Mouse (Mus musculus): ENCODE measurements at regions not wholly inside any gene's neighbourhood (a gene's known extent, or its start where the extent isn't known, plus 50 kb on each side); places are given as distances from the start of the nearest gene placed in this dataset.
A peak's percentile ranks its signal among the peaks of the same experiment; 100 is the strongest.

- Histone ChIP-seq H3K4me1 (replicated peaks) (peaks cover 18% of the 10 kb centered on the region), H3K27me3 (no peaks in the 10 kb centered on the region), H3K4me3 (no peak overlapping the region), H3K9ac (no peak overlapping the region), H3K4me2 (no peak overlapping the region), H3K9me3 (no peaks in the 10 kb centered on the region), H3K36me3 (no peaks in the 10 kb centered on the region), H3K27ac (no peak overlapping the region)
- 93% methylated on average over 9 of the region's 9 CpGs for WGBS
- no peak for ATAC-seq (ENCODE audit: low FRiP score)
Observed at GRCm38 (mm10) chr5:119214937-119215336, 455.5 kb upstream of the Tbx3 start.

- WGBS: 59% methylated on average over 10 of the region's 10 CpGs
- Histone ChIP-seq H3K4me1 (replicated peaks) (peaks cover 18% of the 10 kb centered on the region), H3K36me3 (no peaks in the 10 kb centered on the region), H3K27me3 (no peaks in the 10 kb centered on the region), H3K9me3 (no peaks in the 10 kb centered on the region), H3K4me2 (no peak overlapping the region), H3K4me3 (no peak overlapping the region), H3K9ac (no peak overlapping the region), H3K27ac (no peak overlapping the region)
- ATAC-seq (ENCODE audit: low FRiP score): 0 out of 2 replicates have a peak, but pooled peaks have one; percentile 28
Observed at GRCm38 (mm10) chr5:119215364-119215763, 455.1 kb upstream of the Tbx3 start.

- H3K9ac ChIP-seq: no peak overlapping the region
- ATAC-seq (ENCODE audit: low FRiP score): no peak
- H3K4me3 ChIP-seq: no peak overlapping the region
- H3K4me2 ChIP-seq: no peak overlapping the region
- no peaks in the 10 kb centered on the region for H3K36me3 ChIP-seq
- H3K27ac ChIP-seq: no peak overlapping the region
- WGBS: 73% methylated on average over 3 of the region's 3 CpGs
- peaks cover 18% of the 10 kb centered on the region for H3K4me1 ChIP-seq (replicated peaks)
- H3K9me3 ChIP-seq: no peaks in the 10 kb centered on the region
- H3K27me3 ChIP-seq: no peaks in the 10 kb centered on the region
Observed at GRCm38 (mm10) chr5:119216146-119216545, 454.3 kb upstream of the Tbx3 start.

GRCm38 (mm10) chr5:119217077-119217476, 453.4 kb upstream of the Tbx3 start:
- no peak overlapping the region for H3K4me3 ChIP-seq

GRCm38 (mm10) chr5:119228691-119229090, 441.8 kb upstream of the Tbx3 start:
- no peak for ATAC-seq (ENCODE audit: low FRiP score)
- 91% methylated on average over 5 of the region's 5 CpGs for WGBS

More at GRCm38 (mm10) chr5:119217077-119217476, 453.4 kb upstream of the Tbx3 start:
- Histone ChIP-seq H3K9ac (no peak overlapping the region), H3K27ac (no peak overlapping the region), H3K4me1 (replicated peaks) (peaks cover 20% of the 10 kb centered on the region), H3K4me2 (no peak overlapping the region), H3K36me3 (no peaks in the 10 kb centered on the region), H3K9me3 (no peaks in the 10 kb centered on the region), H3K27me3 (no peaks in the 10 kb centered on the region)
- WGBS: 60% methylated on average over 9 of the region's 9 CpGs
- ATAC-seq (ENCODE audit: low FRiP score): no peak

GRCm38 (mm10) chr5:119232941-119233340, 437.5 kb upstream of the Tbx3 start:
- H3K9me3 ChIP-seq: no peaks in the 10 kb centered on the region
- H3K36me3 ChIP-seq: no peaks in the 10 kb centered on the region
- H3K27ac ChIP-seq: no peak overlapping the region
- no peaks in the 10 kb centered on the region for H3K27me3 ChIP-seq
- H3K4me2 ChIP-seq: no peak overlapping the region
- WGBS: 82% methylated on average over 7 of the region's 7 CpGs
- H3K4me3 ChIP-seq: no peak overlapping the region
- no peak overlapping the region for H3K9ac ChIP-seq
- ATAC-seq (ENCODE audit: low FRiP score): no peak
- no peaks in the 10 kb centered on the region for H3K4me1 ChIP-seq (replicated peaks)

More at GRCm38 (mm10) chr5:119228691-119229090, 441.8 kb upstream of the Tbx3 start:
- no peak overlapping the region for H3K27ac ChIP-seq
- H3K36me3 ChIP-seq: no peaks in the 10 kb centered on the region
- H3K9ac ChIP-seq: no peak overlapping the region
- no peaks in the 10 kb centered on the region for H3K27me3 ChIP-seq
- no peak overlapping the region for H3K4me2 ChIP-seq
- H3K4me1 ChIP-seq (replicated peaks): no peaks in the 10 kb centered on the region
- no peaks in the 10 kb centered on the region for H3K9me3 ChIP-seq
- H3K4me3 ChIP-seq: no peak overlapping the region

GRCm38 (mm10) chr5:119235884-119236283, 434.6 kb upstream of the Tbx3 start:
- H3K36me3 ChIP-seq: no peaks in the 10 kb centered on the region
- H3K4me2 ChIP-seq: no peak overlapping the region
- no peaks in the 10 kb centered on the region for H3K27me3 ChIP-seq
- H3K4me3 ChIP-seq: no peak overlapping the region
- WGBS: 89% methylated on average over 10 of the region's 10 CpGs
- H3K4me1 ChIP-seq (replicated peaks): no peaks in the 10 kb centered on the region
- H3K27ac ChIP-seq: no peak overlapping the region
- no peak for ATAC-seq (ENCODE audit: low FRiP score)
- H3K9me3 ChIP-seq: no peaks in the 10 kb centered on the region
- H3K9ac ChIP-seq: no peak overlapping the region

GRCm38 (mm10) chr5:119246824-119247223, 423.6 kb upstream of the Tbx3 start:
- Histone ChIP-seq H3K9me3 (no peaks in the 10 kb centered on the region), H3K36me3 (no peaks in the 10 kb centered on the region), H3K27ac (no peak overlapping the region), H3K4me3 (no peak overlapping the region), H3K9ac (no peak overlapping the region), H3K4me1 (replicated peaks) (0 out of 2 replicates have a peak, but pooled peaks cover 4% of the 10 kb centered on the region), H3K27me3 (no peaks in the 10 kb centered on the region), H3K4me2 (no peak overlapping the region)
- WGBS: 77% methylated on average over 10 of the region's 10 CpGs
- ATAC-seq (ENCODE audit: low FRiP score): no peak

- H3K4me1 ChIP-seq (replicated peaks): 0 out of 2 replicates have a peak, but pooled peaks cover 4% of the 10 kb centered on the region
- no peak overlapping the region for H3K27ac ChIP-seq
- H3K9me3 ChIP-seq: no peaks in the 10 kb centered on the region
- H3K4me2 ChIP-seq: no peak overlapping the region
- no peak overlapping the region for H3K9ac ChIP-seq
- H3K27me3 ChIP-seq: no peaks in the 10 kb centered on the region
- no peaks in the 10 kb centered on the region for H3K36me3 ChIP-seq
- WGBS: 85% methylated on average over 6 of the region's 6 CpGs
- no peak for ATAC-seq (ENCODE audit: low FRiP score)
- H3K4me3 ChIP-seq: no peak overlapping the region
Observed at GRCm38 (mm10) chr5:119248626-119249025, 421.8 kb upstream of the Tbx3 start.

- no peak overlapping the region for H3K4me3 ChIP-seq
- no peak overlapping the region for H3K4me2 ChIP-seq
- ATAC-seq (ENCODE audit: low FRiP score): no peak
- H3K27me3 ChIP-seq: no peaks in the 10 kb centered on the region
- H3K27ac ChIP-seq: no peak overlapping the region
- no peak overlapping the region for H3K9ac ChIP-seq
- 0 out of 2 replicates have a peak, but pooled peaks cover 4% of the 10 kb centered on the region for H3K4me1 ChIP-seq (replicated peaks)
- no peaks in the 10 kb centered on the region for H3K9me3 ChIP-seq
- 91% methylated on average over 6 of the region's 6 CpGs for WGBS
- H3K36me3 ChIP-seq: no peaks in the 10 kb centered on the region
Observed at GRCm38 (mm10) chr5:119249124-119249718, 421.2 kb upstream of the Tbx3 start.

- H3K36me3 ChIP-seq: no peaks in the 10 kb centered on the region
- no peak overlapping the region for H3K27ac ChIP-seq
- 0 out of 2 replicates have a peak, but pooled peaks cover 4% of the 10 kb centered on the region for H3K4me1 ChIP-seq (replicated peaks)
- no peak overlapping the region for H3K4me2 ChIP-seq
- no peak for ATAC-seq (ENCODE audit: low FRiP score)
- H3K9ac ChIP-seq: no peak overlapping the region
- H3K9me3 ChIP-seq: no peaks in the 10 kb centered on the region
- no peak overlapping the region for H3K4me3 ChIP-seq
- 48% methylated on average over 9 of the region's 9 CpGs for WGBS
- no peaks in the 10 kb centered on the region for H3K27me3 ChIP-seq
Observed at GRCm38 (mm10) chr5:119251311-119252047, 419.0 kb upstream of the Tbx3 start.

GRCm38 (mm10) chr5:119257374-119258120, 412.9 kb upstream of the Tbx3 start:
- Histone ChIP-seq H3K27ac (no peak overlapping the region), H3K36me3 (no peaks in the 10 kb centered on the region), H3K4me1 (replicated peaks) (no peaks in the 10 kb centered on the region; the same call in 1 of the 2 replicates), H3K4me3 (no peak overlapping the region), H3K4me2 (no peak overlapping the region), H3K9me3 (no peaks in the 10 kb centered on the region), H3K9ac (no peak overlapping the region), H3K27me3 (0 out of 2 replicates have a peak, but pooled peaks cover 10% of the 10 kb centered on the region)
- WGBS: 55% methylated on average over 21 of the region's 21 CpGs
- no peak for ATAC-seq (ENCODE audit: low FRiP score)

All from hindbrain, embryonic 13.5 days (tissue).